Mouse (Mus musculus) hindbrain, embryonic 14.5 days (tissue): ENCODE results near the gene Stard3. TPM values are rescaled to one million over a fixed set of nuclear protein-coding genes. Genes with fewer than 3 reads are reported as not detected.

Source experiments
- ATAC-seq: fragments of 200-750 bp; cut with Nextera tagmentation; 2 replicates; pipeline ENCODE4 v1.8.0; 2017; ENCODE audit warnings: moderate number of reproducible peaks, mild to moderate bottlenecking, moderate TSS enrichment, moderate library complexity; ENCODE audit not compliant: low FRiP score
- DNase-seq: peaks from one replicate; pipeline ENCODE4 v3.0.0-alpha.2; 2015; ENCODE audit warnings: low spot score
- H3K27ac ChIP-seq: fragments of 300-500 bp; sonication (generic); 2 replicates; pipeline ENCODE4 v1.5.1; 2014; ENCODE audit warnings: mild to moderate bottlenecking, moderate library complexity
- H3K27me3 ChIP-seq: fragments of 300-500 bp; sonication (generic); 2 replicates; pipeline ENCODE4 v1.6.1; 2014; ENCODE audit warnings: mild to moderate bottlenecking, low read length, mixed read lengths; ENCODE audit not compliant: control insufficient read depth, insufficient read depth
- H3K36me3 ChIP-seq: fragments of 300-500 bp; sonication (generic); replicated peaks from 2 replicates; pipeline ENCODE4 v1.6.1; 2014; ENCODE audit not compliant: control insufficient read depth, insufficient read depth
- H3K4me1 ChIP-seq: fragments of 300-500 bp; sonication (generic); replicated peaks from 2 replicates; pipeline ENCODE4 v1.6.1; 2014; ENCODE audit warnings: antibody characterized with exemption, low read length, mixed read lengths; ENCODE audit not compliant: control insufficient read depth, insufficient read depth
- H3K4me2 ChIP-seq: fragments of 300-500 bp; sonication (generic); replicated peaks from 2 replicates; pipeline ENCODE4 v1.6.1; 2014; ENCODE audit warnings: mild to moderate bottlenecking, moderate library complexity
- H3K4me3 ChIP-seq: fragments of 300-500 bp; sonication (generic); replicated peaks from 2 replicates; pipeline ENCODE4 v1.5.1; 2014; ENCODE audit warnings: mild to moderate bottlenecking, low read length
- H3K9ac ChIP-seq: fragments of 300-500 bp; sonication (generic); 2 replicates; pipeline ENCODE4 v1.6.1; 2014
- H3K9me3 ChIP-seq: fragments of 300-500 bp; sonication (generic); 2 replicates; pipeline ENCODE4 v1.6.1; 2016; ENCODE audit warnings: low read length; ENCODE audit not compliant: control insufficient read depth
- WGBS: fragments of 180-500 bp; shearing (Covaris S2); extraction: QIAGEN DNeasy Blood & Tissue Kit; methylation state at CpG from one replicate; pipeline ENCODE4 v1.1.7; 2014; 5-methylcytosine and 5-hydroxymethylcytosine counted together
- polyA plus RNA-seq: library from polyadenylated mRNA; unstranded; fragments of >200 nt; fragmentation: Nextera tagmentation; extraction: Ambion mirVana; gene quantifications from 2 replicates; pipeline ENCODE4 v1.2.1, GENCODE M21; 2014

Stard3 gene
- polyA plus RNA-seq, 1 experiment from 2014 or later = 33.9 TPM

DNA sequence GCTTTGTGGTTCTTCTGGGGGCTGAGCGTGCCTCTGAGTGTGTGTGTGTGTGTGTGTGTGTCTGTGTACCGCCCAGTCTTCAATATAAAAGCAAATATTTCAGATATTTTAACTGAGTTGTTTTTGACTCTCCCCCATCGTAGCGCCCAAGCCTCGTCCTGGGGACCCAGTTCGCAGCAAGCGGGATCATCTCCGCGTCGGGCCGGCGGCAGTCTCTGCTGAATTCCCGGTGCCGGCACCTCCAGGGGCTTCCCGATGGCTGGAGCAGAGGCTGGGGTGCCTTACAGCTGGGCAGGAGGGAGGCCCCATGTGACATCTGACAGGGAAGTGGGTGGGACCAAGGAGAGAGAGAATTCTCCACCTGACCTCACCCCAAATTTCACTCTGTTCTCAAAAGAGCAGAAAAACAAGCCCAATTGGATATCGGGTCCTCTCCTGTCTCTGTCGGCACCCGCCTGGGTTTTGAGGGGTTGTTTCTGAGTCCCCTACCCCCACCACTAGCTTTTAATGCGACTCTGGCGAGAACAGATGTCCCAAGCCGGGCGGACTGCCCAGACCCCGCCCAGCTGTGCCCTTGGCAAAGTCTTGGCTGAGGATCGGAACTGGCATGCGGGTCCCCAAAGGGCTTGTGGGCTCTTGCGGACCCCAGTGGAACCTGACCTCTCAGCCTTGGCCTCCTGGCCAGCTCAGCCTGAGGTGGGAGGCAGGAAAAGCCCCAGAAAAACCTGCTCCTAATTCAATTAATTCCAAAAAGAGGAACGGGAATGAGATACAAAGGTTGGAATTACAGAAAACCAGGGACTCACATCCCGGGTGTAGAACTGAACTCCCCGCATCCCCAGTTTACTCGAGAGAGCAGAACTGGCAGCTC, 37.1 kb upstream of the Stard3 start:
- whole genome bisulfite sequencing = under 1% methylated on average over 30 of the region's 30 CpGs
- no peak overlapping the region for H3K4me3 ChIP-seq
- H3K27me3 ChIP-seq = peaks cover 97% of the 10 kb centered on the region
- H3K9ac ChIP-seq = peak overlapping the region; percentile 24; the same call in 1 of the 2 replicates
- H3K36me3 ChIP-seq = no peaks in the 10 kb centered on the region
- H3K27ac ChIP-seq = peak overlapping the region; percentile 58; the same call in 1 of the 2 replicates
- no peak for ATAC-seq
- H3K9me3 ChIP-seq = no peaks in the 10 kb centered on the region
- DNase-seq = no peak
- peak overlapping the region; percentile 32 for H3K4me2 ChIP-seq
- H3K4me1 ChIP-seq = 0 out of 2 replicates have a peak, but pooled peaks cover 9% of the 10 kb centered on the region

DNA sequence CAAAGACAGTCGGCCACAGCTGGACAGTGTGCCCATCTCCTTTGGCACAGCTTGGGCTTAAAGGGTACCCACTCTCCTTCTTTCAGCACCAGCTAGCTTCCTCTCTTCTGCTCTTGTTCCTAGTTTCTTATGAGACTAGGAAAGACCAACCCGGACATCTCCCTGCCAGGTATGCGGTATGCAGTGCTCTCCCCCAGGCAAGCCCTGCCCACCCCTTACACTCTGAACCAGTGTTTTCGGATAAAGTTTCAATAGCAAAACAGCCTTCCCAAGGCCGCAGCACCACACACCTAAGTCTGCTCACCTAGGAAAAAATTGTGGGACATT, 36.5 kb upstream of the Stard3 start:
- Histone ChIP-seq H3K36me3 (no peaks in the 10 kb centered on the region), H3K9ac (no peak overlapping the region), H3K4me1 (0 out of 2 replicates have a peak, but pooled peaks cover 9% of the 10 kb centered on the region), H3K4me2 (peak overlapping the region; percentile 32), H3K27me3 (peaks cover 97% of the 10 kb centered on the region), H3K4me3 (no peak overlapping the region), H3K9me3 (no peaks in the 10 kb centered on the region), H3K27ac (no peak overlapping the region)
- DNase-seq (no peak), ATAC-seq (no peak)
- WGBS = 4% methylated on average over 5 of the region's 5 CpGs

DNA sequence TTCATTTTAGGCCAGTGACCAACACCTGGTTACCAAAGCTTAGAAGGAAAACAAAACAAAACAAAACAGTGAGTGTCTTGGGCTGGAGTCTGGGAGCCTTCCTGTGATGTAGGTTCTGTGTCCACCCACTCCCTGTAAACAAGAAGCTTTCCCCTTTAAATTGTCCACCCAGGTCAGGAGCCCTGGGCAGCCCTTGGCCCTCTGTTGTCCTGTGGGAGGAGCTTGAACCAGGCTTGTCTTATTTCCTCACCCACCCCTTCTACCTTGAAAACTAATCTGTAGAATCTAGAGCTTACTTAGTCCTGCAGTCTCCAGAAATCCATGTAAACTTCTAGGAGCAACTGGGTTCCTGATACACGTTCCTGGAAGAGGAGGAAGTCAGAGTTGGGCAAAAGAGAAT, 36.0 kb upstream of the Stard3 start:
- Histone ChIP-seq H3K9me3 (no peaks in the 10 kb centered on the region), H3K27me3 (peaks cover 96% of the 10 kb centered on the region), H3K4me1 (0 out of 2 replicates have a peak, but pooled peaks cover 9% of the 10 kb centered on the region), H3K9ac (no peak overlapping the region), H3K4me3 (no peak overlapping the region), H3K4me2 (no peak overlapping the region), H3K27ac (no peak overlapping the region), H3K36me3 (no peaks in the 10 kb centered on the region)
- ATAC-seq (no peak), DNase-seq (no peak)
- WGBS = 4% methylated on average over 1 of the region's 1 CpGs

DNA sequence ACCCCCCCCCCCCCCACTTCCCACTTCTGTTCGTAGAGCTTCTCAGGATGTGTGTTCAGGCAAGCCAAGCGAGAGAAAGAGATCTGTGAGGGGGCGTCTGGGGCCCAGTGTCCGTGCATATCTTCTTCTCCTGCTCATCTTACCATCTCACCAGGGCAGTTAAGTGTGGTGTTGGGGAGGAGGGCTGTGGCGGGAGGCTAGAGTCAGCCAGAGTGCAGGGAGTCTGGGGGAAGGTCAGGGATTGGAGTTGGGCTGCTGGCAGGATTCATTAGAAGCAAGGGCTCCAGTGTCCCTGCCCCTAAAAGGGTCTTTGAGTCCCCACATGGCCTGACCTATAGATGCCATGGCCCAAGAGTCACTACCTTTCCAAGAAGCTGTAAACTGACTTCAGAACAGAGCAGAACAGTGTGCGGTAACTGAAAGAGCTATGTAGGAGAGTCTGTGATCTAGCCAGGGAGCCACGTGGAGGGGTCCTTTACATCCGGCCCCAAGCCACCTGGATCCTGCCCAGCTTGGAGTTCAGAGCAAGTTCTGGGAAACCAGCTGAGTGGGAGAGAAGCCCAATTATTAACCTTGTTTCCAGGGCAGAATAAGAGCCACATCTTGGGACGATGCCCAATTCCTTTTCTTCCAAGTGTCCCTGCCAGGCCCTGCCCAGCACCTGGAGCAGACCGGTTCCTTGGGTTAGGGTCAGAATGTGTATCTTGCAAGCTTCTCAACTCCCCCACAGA, 34.9 kb upstream of the Stard3 start:
- no peak for ATAC-seq
- H3K27me3 ChIP-seq = peaks cover 96% of the 10 kb centered on the region
- H3K9me3 ChIP-seq = no peaks in the 10 kb centered on the region
- H3K4me2 ChIP-seq = peak overlapping the region; percentile 52
- peak overlapping the region; percentile 36; the same call in 1 of the 2 replicates for H3K27ac ChIP-seq
- no peak for DNase-seq
- peaks cover 13% of the 10 kb centered on the region; the same call in 1 of the 2 replicates for H3K4me1 ChIP-seq
- 2% methylated on average over 10 of the region's 10 CpGs for WGBS
- no peak overlapping the region for H3K9ac ChIP-seq
- H3K4me3 ChIP-seq = no peak overlapping the region
- H3K36me3 ChIP-seq = no peaks in the 10 kb centered on the region

DNA sequence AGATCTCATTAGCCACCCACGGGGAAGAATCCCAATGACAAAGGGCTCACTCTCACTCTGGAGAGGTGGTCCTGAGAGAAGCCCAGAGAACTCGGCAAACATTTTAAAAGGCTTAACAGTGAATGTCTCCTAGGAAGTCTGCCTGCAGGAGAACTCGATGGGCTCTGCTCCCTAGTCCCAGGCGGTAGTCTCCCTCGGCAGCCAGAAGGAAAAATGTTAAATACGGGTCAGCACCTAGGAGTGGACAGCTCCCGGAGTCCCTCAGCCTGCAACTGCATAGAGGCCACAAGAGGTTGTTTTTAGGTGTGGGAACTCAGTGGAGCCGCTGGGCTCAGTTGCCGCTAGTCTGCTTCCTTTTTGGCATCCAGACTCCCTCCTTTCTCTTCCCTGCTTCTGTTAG, 34.2 kb upstream of the Stard3 start:
- Histone ChIP-seq H3K4me1 (peaks cover 15% of the 10 kb centered on the region; the same call in 1 of the 2 replicates), H3K9me3 (no peaks in the 10 kb centered on the region), H3K27ac (peak overlapping the region; percentile 36), H3K4me3 (no peak overlapping the region), H3K27me3 (peaks cover 92% of the 10 kb centered on the region), H3K36me3 (no peaks in the 10 kb centered on the region), H3K9ac (0 out of 2 replicates have a peak overlapping the region, but pooled peaks have one; percentile 18), H3K4me2 (peak overlapping the region; percentile 52)
- no peak for ATAC-seq
- no peak for DNase-seq
- 2% methylated on average over 9 of the region's 9 CpGs for WGBS

DNA sequence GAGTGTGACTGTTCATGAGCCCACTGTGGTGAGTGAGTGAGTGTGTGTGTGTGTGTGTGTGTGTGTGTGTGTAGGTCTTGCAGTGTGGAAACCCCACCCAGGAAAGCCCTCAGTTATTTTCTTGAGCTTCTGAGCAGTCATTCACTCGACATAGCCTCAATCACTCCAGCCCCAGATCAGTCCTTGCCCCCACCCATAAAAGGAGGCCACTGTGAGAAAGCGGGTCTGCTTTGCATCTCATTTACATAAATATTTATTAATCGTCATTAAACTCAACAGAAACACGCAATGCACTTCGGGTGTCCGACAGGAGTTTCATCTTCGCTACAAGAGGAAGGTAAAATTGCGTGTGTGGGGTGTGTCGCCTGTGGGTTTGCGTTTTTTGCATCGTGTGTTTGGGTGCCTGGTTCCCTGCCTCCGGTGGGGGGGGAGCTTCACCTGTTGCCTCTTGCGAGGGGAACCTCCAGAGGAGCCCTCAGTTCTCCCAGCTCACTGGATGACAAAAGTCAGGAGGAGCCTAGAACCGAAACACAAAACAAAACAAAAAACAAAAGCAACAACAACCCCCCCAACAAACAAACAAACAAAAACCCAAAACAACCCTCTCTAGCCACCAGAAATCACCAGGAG, 32.9 kb upstream of the Stard3 start:
- 6% methylated on average over 14 of the region's 14 CpGs for WGBS
- H3K9me3 ChIP-seq = no peaks in the 10 kb centered on the region
- H3K36me3 ChIP-seq = no peaks in the 10 kb centered on the region
- peaks cover 15% of the 10 kb centered on the region; the same call in 1 of the 2 replicates for H3K4me1 ChIP-seq
- no peak overlapping the region for H3K27ac ChIP-seq
- peak overlapping the region; percentile 46 for H3K4me3 ChIP-seq
- DNase-seq (no peak), ATAC-seq (no peak)
- peak overlapping the region; percentile 52 for H3K4me2 ChIP-seq
- H3K9ac ChIP-seq = peak overlapping the region; percentile 75; the same call in 1 of the 2 replicates
- peaks cover 89% of the 10 kb centered on the region for H3K27me3 ChIP-seq

DNA sequence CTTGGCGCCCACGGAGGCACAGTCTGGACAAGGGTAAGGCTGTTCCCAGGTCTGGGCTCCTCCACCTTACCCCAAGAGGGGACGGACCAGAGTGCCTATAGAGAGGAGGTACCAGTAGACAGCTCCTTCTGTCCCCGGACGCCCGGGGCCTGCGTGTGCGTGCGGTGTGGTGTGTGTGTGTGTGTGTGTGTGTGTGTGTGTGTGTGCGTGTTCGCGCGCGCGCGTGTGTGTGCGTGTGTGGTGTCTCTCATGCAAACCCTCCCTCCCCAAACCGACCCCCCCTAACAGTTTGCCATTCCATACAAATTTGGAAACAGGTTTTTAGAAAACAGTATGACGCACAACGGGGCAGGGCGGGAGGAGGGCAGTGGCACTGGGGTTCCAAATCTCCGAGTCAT, 32.3 kb upstream of the Stard3 start:
- ATAC-seq (no peak), DNase-seq (no peak)
- 2% methylated on average over 22 of the region's 22 CpGs for WGBS
- Histone ChIP-seq H3K4me1 (peaks cover 15% of the 10 kb centered on the region; the same call in 1 of the 2 replicates), H3K4me2 (peak overlapping the region; percentile 52), H3K9me3 (no peaks in the 10 kb centered on the region), H3K4me3 (peak overlapping the region; percentile 46), H3K27me3 (peaks cover 91% of the 10 kb centered on the region), H3K36me3 (no peaks in the 10 kb centered on the region), H3K27ac (peak overlapping the region; percentile 87; the same call in 1 of the 2 replicates), H3K9ac (peak overlapping the region; percentile 75)

DNA sequence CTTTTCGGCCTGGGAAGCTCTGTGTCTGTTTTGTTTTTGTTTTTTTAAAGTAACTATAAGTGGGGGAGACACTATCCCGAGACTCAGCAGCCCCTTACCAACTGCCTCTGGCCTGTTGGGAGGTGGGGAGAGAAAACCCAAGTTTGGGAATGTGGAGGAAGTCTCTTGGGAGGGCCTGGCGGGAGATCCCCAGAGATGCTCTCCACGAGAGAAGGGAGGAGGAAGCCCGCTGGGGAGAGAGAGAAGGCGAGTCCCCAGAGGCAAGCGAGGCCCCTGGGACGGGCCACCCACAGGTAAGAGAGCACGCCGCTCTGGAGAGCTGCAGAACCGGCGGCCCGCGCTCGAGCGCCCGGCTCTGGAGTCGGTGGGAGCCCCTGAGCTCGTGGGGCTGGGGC, 31.4 kb upstream of the Stard3 start:
- peaks cover 10% of the 10 kb centered on the region; the same call in 1 of the 2 replicates for H3K4me1 ChIP-seq
- no peak for DNase-seq
- no peak for ATAC-seq
- WGBS = 1% methylated on average over 19 of the region's 19 CpGs
- H3K9ac ChIP-seq = peak overlapping the region; percentile 75
- H3K36me3 ChIP-seq = no peaks in the 10 kb centered on the region
- no peaks in the 10 kb centered on the region for H3K9me3 ChIP-seq
- peak overlapping the region; percentile 46 for H3K4me3 ChIP-seq
- peak overlapping the region; percentile 87 for H3K27ac ChIP-seq
- peaks cover 91% of the 10 kb centered on the region for H3K27me3 ChIP-seq
- peak overlapping the region; percentile 52 for H3K4me2 ChIP-seq
